Mouse (Mus musculus): ENCODE measurements around the gene Slc29a1. TPM values are rescaled to one million over a fixed set of nuclear protein-coding genes. Genes with fewer than 3 reads are reported as not detected.

Slc29a1 gene
- polyA plus RNA-seq, 1 experiment from 2014 or later = 30.7 TPM

- peaks cover 39% of the 10 kb centered on the region for H3K4me1 ChIP-seq
- peak; percentile 87 for ATAC-seq (replicated peaks)
These were observed 26.2 kb downstream of the Slc29a1 start, which contains the start of gene Hsp90ab1 for GRCm38 (mm10) chr17:45573087-45573779. TSS of gene Hsp90ab1 (minus strand) at chr17:45573271.

DNA sequence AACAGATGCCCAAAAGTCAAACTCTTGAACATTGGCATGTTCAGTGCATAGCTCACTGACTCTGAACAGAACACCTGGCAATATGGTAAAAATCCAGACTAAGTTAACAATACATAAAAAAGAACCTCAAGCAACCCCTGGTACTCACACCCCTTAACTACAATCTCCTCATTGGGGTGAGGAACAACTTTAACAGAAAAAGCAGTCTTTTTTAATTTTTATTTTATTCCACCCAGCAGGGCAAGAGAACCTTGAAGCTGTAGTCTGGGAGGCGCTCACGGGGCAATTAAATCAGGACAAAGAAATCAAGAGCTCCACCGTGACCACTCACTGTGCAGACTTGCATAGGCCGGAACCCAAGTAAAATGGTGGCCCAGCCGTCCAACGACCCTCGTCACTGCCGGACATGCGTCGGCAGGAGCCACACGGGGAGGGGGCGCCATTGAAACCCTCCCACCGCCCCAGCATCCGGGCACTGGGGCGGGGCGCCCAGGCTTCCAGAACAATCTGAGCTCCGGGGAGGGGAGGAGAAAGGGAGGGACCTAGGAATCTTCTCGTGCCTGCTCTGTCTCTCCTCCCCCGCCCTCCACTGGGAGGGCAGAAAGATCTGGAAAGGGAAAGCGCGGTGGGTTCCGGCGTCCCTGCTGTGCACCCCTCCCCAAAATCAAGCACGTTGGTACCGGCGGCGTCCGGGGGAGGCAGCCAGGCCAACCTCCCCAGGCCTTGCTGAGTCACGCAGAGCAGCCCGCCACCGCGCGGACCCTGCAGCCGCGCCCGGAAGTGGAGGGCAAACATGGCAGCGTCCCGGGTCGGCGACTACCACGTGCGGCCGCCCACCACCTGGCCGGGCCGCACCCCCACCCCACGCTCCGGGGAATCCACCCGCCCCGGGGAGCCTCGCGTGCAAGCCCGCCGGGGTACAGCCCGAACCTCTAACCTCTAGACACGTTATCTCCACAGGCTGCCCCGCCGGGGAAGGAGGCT, 27.0 kb downstream of the Slc29a1 start:
- H3K4me1 ChIP-seq = peaks cover 39% of the 10 kb centered on the region

More at GRCm38 (mm10) chr17:45573087-45573779, 26.2 kb downstream of the Slc29a1 start, which contains the start of gene Hsp90ab1:
- Histone ChIP-seq H3K27ac (peak within 1 kb of the TSS; percentile 97), H3K4me3 (peak within 1 kb of the TSS; percentile 88), H3K27me3 (replicated peaks) (no peaks in the 10 kb centered on the region), H3K36me3 (replicated peaks) (peaks cover 33% of the 10 kb centered on the region), H3K9ac (peak within 1 kb of the TSS; percentile 96), H3K4me2 (peak within 1 kb of the TSS; percentile 76), H3K9me3 (no peaks in the 10 kb centered on the region)
- under 1% methylated on average over 41 of the region's 41 CpGs for WGBS

DNA sequence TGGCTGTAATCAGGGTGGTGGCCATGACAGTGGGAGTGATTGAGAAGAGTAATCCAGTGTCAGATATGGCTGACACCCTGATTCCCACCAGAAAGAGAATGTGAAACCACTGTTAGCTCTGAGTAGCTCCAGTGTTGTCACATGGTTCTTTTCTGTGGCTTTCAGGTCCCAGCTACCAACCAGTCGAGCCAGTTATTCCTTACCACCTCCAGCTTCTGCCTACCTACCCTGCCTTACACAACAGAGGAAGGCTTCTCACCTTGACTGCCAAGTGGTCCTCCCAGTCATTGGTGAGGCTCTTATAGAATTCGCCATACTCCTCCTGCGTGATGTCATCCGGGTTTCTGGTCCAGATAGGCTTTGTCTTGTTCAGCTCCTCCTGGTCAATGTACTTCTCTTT, 29.4 kb downstream of the Slc29a1 start:
- Histone ChIP-seq H3K9me3 (no peaks in the 10 kb centered on the region), H3K27me3 (replicated peaks) (no peaks in the 10 kb centered on the region), H3K4me2 (no peak overlapping the region), H3K9ac (no peak overlapping the region), H3K4me3 (no peak overlapping the region), H3K27ac (no peak overlapping the region), H3K36me3 (replicated peaks) (peaks cover 55% of the 10 kb centered on the region), H3K4me1 (peaks cover 53% of the 10 kb centered on the region)
- WGBS = 84% methylated on average over 4 of the region's 4 CpGs
- no peak for ATAC-seq (replicated peaks)

More for the DNA sequence above, 27.0 kb downstream of the Slc29a1 start:
- peak overlapping the region; percentile 76 for H3K4me2 ChIP-seq
- peak overlapping the region; percentile 97 for H3K27ac ChIP-seq
- no peaks in the 10 kb centered on the region for H3K27me3 ChIP-seq (replicated peaks)
- no peaks in the 10 kb centered on the region for H3K9me3 ChIP-seq
- ATAC-seq (replicated peaks) = peak; percentile 60
- H3K4me3 ChIP-seq = peak overlapping the region; percentile 88
- H3K9ac ChIP-seq = peak overlapping the region; percentile 96
- peaks cover 41% of the 10 kb centered on the region for H3K36me3 ChIP-seq (replicated peaks)
- WGBS = under 1% methylated on average over 54 of the region's 57 CpGs

- WGBS = 91% methylated on average over 12 of the region's 12 CpGs
- Histone ChIP-seq H3K9ac (no peak overlapping the region), H3K27me3 (replicated peaks) (no peaks in the 10 kb centered on the region), H3K4me3 (no peak overlapping the region), H3K4me1 (peaks cover 54% of the 10 kb centered on the region), H3K36me3 (replicated peaks) (peaks cover 55% of the 10 kb centered on the region), H3K9me3 (no peaks in the 10 kb centered on the region), H3K4me2 (no peak overlapping the region), H3K27ac (no peak overlapping the region)
- no peak for ATAC-seq (replicated peaks)
These were observed 30.4 kb downstream of the Slc29a1 start for GRCm38 (mm10) chr17:45568990-45569389.

- Histone ChIP-seq H3K4me1 (peaks cover 54% of the 10 kb centered on the region), H3K4me3 (no peak overlapping the region), H3K27ac (no peak overlapping the region), H3K27me3 (replicated peaks) (no peaks in the 10 kb centered on the region), H3K4me2 (no peak overlapping the region), H3K36me3 (replicated peaks) (peaks cover 55% of the 10 kb centered on the region), H3K9ac (no peak overlapping the region), H3K9me3 (no peaks in the 10 kb centered on the region)
- 37% methylated on average over 4 of the region's 4 CpGs for WGBS
- no peak for ATAC-seq (replicated peaks)
These were observed 32.2 kb downstream of the Slc29a1 start for GRCm38 (mm10) chr17:45567162-45567601.

DNA sequence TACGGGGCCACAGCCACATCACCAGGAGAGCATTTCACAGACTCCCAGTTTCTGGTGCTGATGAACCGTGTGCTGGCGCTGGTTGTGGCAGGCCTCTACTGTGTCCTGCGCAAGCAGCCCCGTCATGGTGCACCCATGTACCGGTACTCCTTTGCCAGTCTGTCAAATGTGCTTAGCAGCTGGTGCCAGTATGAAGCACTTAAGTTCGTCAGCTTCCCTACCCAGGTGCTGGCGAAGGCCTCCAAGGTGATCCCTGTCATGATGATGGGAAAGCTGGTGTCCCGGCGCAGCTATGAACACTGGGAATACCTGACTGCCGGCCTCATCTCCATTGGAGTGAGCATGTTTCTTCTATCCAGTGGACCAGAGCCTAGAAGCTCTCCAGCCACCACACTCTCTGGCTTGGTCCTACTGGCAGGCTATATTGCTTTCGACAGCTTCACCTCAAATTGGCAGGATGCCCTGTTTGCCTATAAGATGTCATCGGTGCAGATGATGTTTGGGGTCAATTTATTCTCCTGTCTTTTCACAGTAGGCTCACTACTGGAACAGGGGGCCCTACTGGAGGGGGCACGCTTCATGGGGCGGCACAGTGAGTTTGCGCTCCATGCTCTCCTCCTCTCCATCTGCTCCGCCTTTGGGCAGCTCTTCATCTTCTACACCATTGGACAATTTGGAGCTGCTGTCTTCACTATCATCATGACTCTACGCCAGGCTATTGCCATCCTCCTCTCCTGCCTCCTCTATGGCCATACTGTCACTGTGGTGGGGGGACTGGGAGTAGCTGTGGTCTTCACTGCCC, 32.8 kb downstream of the Slc29a1 start:
- WGBS = 70% methylated on average over 18 of the region's 18 CpGs
- Histone ChIP-seq H3K36me3 (replicated peaks) (peaks cover 53% of the 10 kb centered on the region), H3K4me1 (peaks cover 48% of the 10 kb centered on the region), H3K9me3 (no peaks in the 10 kb centered on the region), H3K27me3 (replicated peaks) (no peaks in the 10 kb centered on the region), H3K4me3 (0 out of 2 replicates have a peak overlapping the region, but pooled peaks have one; percentile 2), H3K27ac (no peak overlapping the region), H3K9ac (no peak overlapping the region), H3K4me2 (no peak overlapping the region)
- ATAC-seq (replicated peaks) = no peak

DNA sequence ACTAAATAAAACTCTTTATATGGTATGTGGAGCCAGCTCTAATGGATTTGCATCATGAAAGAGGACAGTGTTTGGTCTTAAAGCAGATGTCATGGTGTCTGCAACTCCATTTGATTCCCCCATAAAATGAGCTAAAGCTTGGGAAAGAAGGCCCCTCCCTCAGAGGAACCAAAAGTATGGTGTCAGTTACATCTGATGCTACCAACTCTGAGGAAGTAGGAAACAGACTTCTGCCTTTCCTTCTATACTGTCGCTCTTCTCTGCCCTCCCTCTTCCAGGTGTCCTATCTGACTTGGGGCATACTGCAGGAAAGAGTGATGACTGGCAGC, 33.4 kb downstream of the Slc29a1 start:
- no peak for ATAC-seq (replicated peaks)
- H3K36me3 ChIP-seq (replicated peaks) = peaks cover 48% of the 10 kb centered on the region
- H3K9me3 ChIP-seq = no peaks in the 10 kb centered on the region
- H3K4me1 ChIP-seq = peaks cover 43% of the 10 kb centered on the region
- no peak overlapping the region for H3K4me2 ChIP-seq
- WGBS = 94% methylated on average over 1 of the region's 1 CpGs
- H3K9ac ChIP-seq = no peak overlapping the region
- H3K4me3 ChIP-seq = 0 out of 2 replicates have a peak overlapping the region, but pooled peaks have one; percentile 2
- no peaks in the 10 kb centered on the region for H3K27me3 ChIP-seq (replicated peaks)
- no peak overlapping the region for H3K27ac ChIP-seq

GRCm38 (mm10) chr17:45565103-45565502, 34.3 kb downstream of the Slc29a1 start:
- Histone ChIP-seq H3K27ac (0 out of 2 replicates have a peak overlapping the region, but pooled peaks have one; percentile 87), H3K36me3 (replicated peaks) (peaks cover 40% of the 10 kb centered on the region), H3K27me3 (replicated peaks) (no peaks in the 10 kb centered on the region), H3K9me3 (no peaks in the 10 kb centered on the region), H3K4me3 (peak overlapping the region; percentile 89), H3K9ac (peak overlapping the region; percentile 77), H3K4me1 (peaks cover 39% of the 10 kb centered on the region), H3K4me2 (peak overlapping the region; percentile 93)
- ATAC-seq (replicated peaks) = no peak
- 95% methylated on average over 11 of the region's 11 CpGs for WGBS

GRCm38 (mm10) chr17:45564531-45565084, 34.8 kb downstream of the Slc29a1 start:
- H3K4me1 ChIP-seq = peaks cover 34% of the 10 kb centered on the region
- H3K9ac ChIP-seq = peak overlapping the region; percentile 77
- H3K4me2 ChIP-seq = peak overlapping the region; percentile 93
- peaks cover 35% of the 10 kb centered on the region for H3K36me3 ChIP-seq (replicated peaks)
- H3K9me3 ChIP-seq = no peaks in the 10 kb centered on the region
- H3K27ac ChIP-seq = peak overlapping the region; percentile 87
- peak overlapping the region; percentile 89 for H3K4me3 ChIP-seq
- ATAC-seq (replicated peaks) = peak; percentile 15
- H3K27me3 ChIP-seq (replicated peaks) = no peaks in the 10 kb centered on the region
- WGBS = 12% methylated on average over 18 of the region's 18 CpGs

DNA sequence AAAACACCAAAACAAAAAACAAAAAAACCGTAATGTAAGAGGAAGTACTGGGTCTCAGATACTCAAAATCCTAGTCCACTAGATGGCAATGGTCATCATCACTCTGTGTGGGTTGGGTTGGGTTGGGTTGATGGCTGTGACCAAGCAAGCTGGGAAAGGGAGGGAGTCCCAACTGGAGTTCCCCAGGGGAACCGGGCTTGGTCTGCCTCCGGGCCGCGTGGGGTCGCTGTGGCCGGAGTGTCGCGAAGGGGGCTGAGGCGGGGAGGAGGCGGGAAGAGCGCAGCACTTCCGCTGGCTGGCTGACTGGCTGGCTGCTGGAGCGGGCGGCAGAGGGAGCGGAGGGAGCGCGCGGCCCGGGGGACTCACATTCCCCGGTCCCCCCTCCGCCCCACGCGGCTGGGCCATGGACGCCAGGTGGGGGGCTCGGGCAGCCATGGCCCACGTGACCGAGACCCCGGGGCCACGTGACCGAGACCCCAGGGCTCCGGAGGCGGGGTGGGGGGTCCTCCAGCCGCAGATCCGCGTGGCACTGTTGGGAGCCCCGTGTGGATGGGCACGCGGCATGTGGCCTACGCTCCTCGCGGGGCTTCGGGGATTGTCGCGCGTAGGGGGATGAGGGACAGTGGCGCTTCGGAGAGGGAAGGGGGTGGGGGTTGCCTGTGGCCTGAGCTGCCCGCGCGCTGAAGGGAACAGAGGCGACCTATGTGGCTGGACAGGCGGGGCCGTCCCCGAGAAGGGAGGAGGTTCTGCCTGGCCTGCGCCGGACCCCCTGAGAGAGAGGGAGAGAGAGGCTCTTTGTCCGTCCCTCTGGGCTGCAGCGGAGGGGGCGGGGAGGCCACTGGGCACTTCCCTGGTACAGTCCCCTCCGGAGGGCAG, 35.5 kb downstream of the Slc29a1 start, which contains the start of gene Slc35b2:
Slc35b2 (plus strand) TSS at position 220 of the 876 bp plus-strand sequence.
- WGBS = under 1% methylated on average over 61 of the region's 61 CpGs
- Histone ChIP-seq H3K36me3 (replicated peaks) (peaks cover 28% of the 10 kb centered on the region), H3K27me3 (replicated peaks) (no peaks in the 10 kb centered on the region), H3K4me1 (peaks cover 28% of the 10 kb centered on the region), H3K27ac (peak within 1 kb of the TSS; percentile 87), H3K9ac (peak within 1 kb of the TSS; percentile 77), H3K4me2 (peak within 1 kb of the TSS; percentile 93), H3K9me3 (no peaks in the 10 kb centered on the region), H3K4me3 (peak within 1 kb of the TSS; percentile 89)
- ATAC-seq (replicated peaks) = peak; percentile 89

Data from midbrain, embryonic 15.5 days (tissue).